Mouse (Mus musculus) ES-Bruce4 (cell line): ENCODE data around the gene Ank2.

Experiments
- CTCF ChIP-seq: IDR thresholded peaks from one replicate; pipeline ENCODE4 v1.8.1; 2011; ENCODE audit warnings: low read depth, low read length
- EP300 ChIP-seq: IDR thresholded peaks from 2 replicates; pipeline ENCODE4 v1.6.1; 2011; ENCODE audit warnings: low read depth, low read length; ENCODE audit not compliant: insufficient read depth
- POLR2A ChIP-seq: IDR thresholded peaks from one replicate; pipeline ENCODE4 v1.8.1; 2011; ENCODE audit warnings: low read length; ENCODE audit not compliant: insufficient read depth

GRCm38 (mm10) chr3:126979635-126980034 is 519.5 kb downstream of the Ank2 start:
- TF ChIP-seq EP300 (no peak), CTCF (no peak), POLR2A (no peak)
